Mouse (Mus musculus) forebrain, embryonic 14.5 days (tissue): ENCODE results near the gene Pecr. TPM values are rescaled to one million over a fixed set of nuclear protein-coding genes. Genes with fewer than 3 reads are reported as not detected.

ENCODE experiments used
- ATAC-seq: fragments of 200-750 bp; cut with Nextera tagmentation; 2 replicates; pipeline ENCODE4 v1.8.0; 2017; ENCODE audit warnings: mild to moderate bottlenecking, moderate library complexity
- DNase-seq: peaks from one replicate; pipeline ENCODE4 v3.0.0-alpha.2; 2015; ENCODE audit warnings: low spot score
- H3K27ac ChIP-seq: fragments of 300-500 bp; sonication (generic); 2 replicates; pipeline ENCODE4 v1.5.1; 2014; ENCODE audit warnings: low read depth, mild to moderate bottlenecking, control low read depth, low read length, moderate library complexity
- H3K27me3 ChIP-seq: fragments of 300-500 bp; sonication (generic); replicated peaks from 2 replicates; pipeline ENCODE4 v1.6.1; 2014; ENCODE audit warnings: low read length, control low read depth, mixed read lengths; ENCODE audit not compliant: control insufficient read depth, insufficient read depth
- H3K36me3 ChIP-seq: fragments of 300-500 bp; sonication (generic); 2 replicates; pipeline ENCODE4 v1.6.1; 2014; ENCODE audit warnings: low read length, control low read depth; ENCODE audit not compliant: control insufficient read depth, insufficient read depth
- H3K4me1 ChIP-seq: fragments of 300-500 bp; sonication (generic); 2 replicates; pipeline ENCODE4 v1.6.1; 2014; ENCODE audit warnings: antibody characterized with exemption, low read length, control low read depth; ENCODE audit not compliant: control insufficient read depth, insufficient read depth
- H3K4me2 ChIP-seq: fragments of 300-500 bp; sonication (generic); 2 replicates; pipeline ENCODE4 v1.6.1; 2014; ENCODE audit warnings: mild to moderate bottlenecking, control low read depth, low read length
- H3K4me3 ChIP-seq: fragments of 300-500 bp; sonication (generic); 2 replicates; pipeline ENCODE4 v1.5.1; 2014; ENCODE audit warnings: low read depth, low read length, control low read depth
- H3K9ac ChIP-seq: fragments of 300-500 bp; sonication (generic); 2 replicates; pipeline ENCODE4 v1.6.1; 2014; ENCODE audit warnings: mild to moderate bottlenecking, low read length, control low read depth, moderate library complexity
- H3K9me3 ChIP-seq: fragments of 300-500 bp; sonication (generic); replicated peaks from 2 replicates; pipeline ENCODE4 v1.6.1; 2016; ENCODE audit warnings: low read length, control low read depth, mixed read lengths; ENCODE audit not compliant: control insufficient read depth
- WGBS: fragments of 180-500 bp; shearing (Covaris S2); extraction: QIAGEN DNeasy Blood & Tissue Kit; methylation state at CpG from one replicate; pipeline ENCODE4 v1.1.7; 2014; 5-methylcytosine and 5-hydroxymethylcytosine counted together
- polyA plus RNA-seq: library from polyadenylated mRNA; unstranded; fragments of >200 nt; fragmentation: Nextera tagmentation; extraction: Ambion mirVana; gene quantifications from 2 replicates; pipeline ENCODE4 v1.2.1, GENCODE M21; 2014

Pecr gene
- polyA plus RNA-seq, 1 experiment from 2014 or later = 10.3 TPM

- Histone ChIP-seq H3K9me3 (no peaks in the 10 kb centered on the region), H3K4me2 (peak overlapping the region; percentile 99), H3K4me1 (no peaks in the 10 kb centered on the region), H3K9ac (peak overlapping the region; percentile 75), H3K4me3 (peak overlapping the region; percentile 67), H3K27ac (no peak overlapping the region), H3K36me3 (no peaks in the 10 kb centered on the region), H3K27me3 (no peaks in the 10 kb centered on the region)
- DNase-seq (peak; percentile 12), ATAC-seq (no peak)
- WGBS = 26% methylated on average over 17 of the region's 17 CpGs
Observed at GRCm38 (mm10) chr1:72210803-72211679, 73.1 kb downstream of the Pecr start.

Other genes with a start within 250 kb of the Pecr start
- gene Mreg, start 72.0 kb downstream of the Pecr start, polyA plus RNA-seq = 1.2 and 1.6 TPM in 2 replicates
- gene Tmem169, start 55 bp upstream of the Pecr start, polyA plus RNA-seq = 23.2 and 28.8 TPM in 2 replicates
- gene Xrcc5, start 23.1 kb upstream of the Pecr start, polyA plus RNA-seq = 29.7 and 33.4 TPM in 2 replicates